Mouse (Mus musculus): Measurements from ENCODE around the gene Emid1. TPM values are rescaled to one million over a fixed set of nuclear protein-coding genes. Genes with fewer than 3 reads are reported as not detected.

The Emid1 gene
- polyA plus RNA-seq, 1 experiment from 2014 or later = 174 TPM

DNA sequence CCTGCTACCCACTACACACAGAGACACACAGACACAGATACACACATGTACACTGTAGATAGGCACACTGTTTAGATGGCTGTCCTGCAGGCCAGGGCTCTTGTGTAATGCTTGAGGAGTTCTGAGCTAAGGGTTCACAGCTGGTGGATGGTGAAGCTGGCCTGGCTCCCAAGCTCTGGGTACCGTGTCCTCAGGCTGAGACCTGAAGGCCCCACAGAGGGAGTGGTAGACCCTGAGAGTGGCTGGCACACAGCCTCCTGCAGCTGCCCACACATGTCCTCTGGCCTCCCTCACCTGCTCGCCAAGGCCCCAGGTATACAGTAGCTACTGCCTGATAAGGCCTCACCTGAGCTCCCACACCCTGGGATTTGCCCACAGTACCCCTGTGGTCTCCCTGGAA is 10.1 kb downstream of the Emid1 start:
- no peak overlapping the region for H3K4me2 ChIP-seq (ENCODE audit: low read length)
- no peaks in the 10 kb centered on the region for H3K9me3 ChIP-seq (replicated peaks; ENCODE audit: low read length)
- H3K4me1 ChIP-seq (replicated peaks; ENCODE audit: insufficient read depth, low read length) = peaks cover 21% of the 10 kb centered on the region
- H3K27ac ChIP-seq = peak overlapping the region; percentile 21; the same call in 1 of the 2 replicates
- TF ChIP-seq CTCF (IDR thresholded peaks at IDR 0.05; ENCODE audit: low read depth) = no peak
- H3K36me3 ChIP-seq (ENCODE audit: insufficient read depth, low read length) = no peaks in the 10 kb centered on the region
- no peak for DNase-seq (ENCODE audit: low spot score)
- no peak overlapping the region for H3K4me3 ChIP-seq (replicated peaks; ENCODE audit: low read depth, low read length)
- no peak for ATAC-seq (replicated peaks; ENCODE audit: low FRiP score, low read depth)
- WGBS = 68% methylated on average over 2 of the region's 2 CpGs
- H3K9ac ChIP-seq (ENCODE audit: low read depth, low read length) = no peak overlapping the region
- no peaks in the 10 kb centered on the region for H3K27me3 ChIP-seq (ENCODE audit: insufficient read depth, low read length)

DNA sequence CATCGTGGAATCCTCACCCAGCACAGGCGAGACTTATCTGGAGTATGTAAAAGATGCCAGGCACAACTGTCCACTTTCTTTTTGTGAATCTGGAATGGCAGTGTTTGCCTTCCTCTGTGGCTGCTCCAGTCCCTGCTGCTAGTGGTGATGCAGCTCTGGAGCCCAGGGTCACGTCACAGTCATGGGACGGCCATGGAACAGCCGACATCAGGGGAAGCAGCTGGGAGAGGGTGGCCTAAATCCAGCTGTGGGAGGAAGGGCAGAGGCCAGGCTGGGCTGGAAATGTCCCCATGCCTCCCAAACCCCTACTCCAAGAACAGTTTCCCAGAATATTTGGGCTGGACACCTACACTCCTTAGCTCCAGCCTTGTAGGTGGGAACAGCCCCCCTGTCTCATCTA is 10.8 kb downstream of the Emid1 start:
- H3K9me3 ChIP-seq (replicated peaks; ENCODE audit: low read length) = no peaks in the 10 kb centered on the region
- ATAC-seq (replicated peaks; ENCODE audit: low FRiP score, low read depth) = no peak; the same call in 1 of the 2 replicates
- H3K36me3 ChIP-seq (ENCODE audit: insufficient read depth, low read length) = no peaks in the 10 kb centered on the region
- TF ChIP-seq CTCF (IDR thresholded peaks at IDR 0.05; ENCODE audit: low read depth) = no peak
- no peaks in the 10 kb centered on the region for H3K27me3 ChIP-seq (ENCODE audit: insufficient read depth, low read length)
- WGBS = 57% methylated on average over 5 of the region's 5 CpGs
- H3K4me1 ChIP-seq (replicated peaks; ENCODE audit: insufficient read depth, low read length) = peaks cover 21% of the 10 kb centered on the region
- DNase-seq (ENCODE audit: low spot score) = no peak
- H3K4me2 ChIP-seq (ENCODE audit: low read length) = no peak overlapping the region
- no peak overlapping the region for H3K9ac ChIP-seq (ENCODE audit: low read depth, low read length)
- no peak overlapping the region for H3K4me3 ChIP-seq (replicated peaks; ENCODE audit: low read depth, low read length)
- 0 out of 2 replicates have a peak overlapping the region, but pooled peaks have one; percentile 21 for H3K27ac ChIP-seq

DNA sequence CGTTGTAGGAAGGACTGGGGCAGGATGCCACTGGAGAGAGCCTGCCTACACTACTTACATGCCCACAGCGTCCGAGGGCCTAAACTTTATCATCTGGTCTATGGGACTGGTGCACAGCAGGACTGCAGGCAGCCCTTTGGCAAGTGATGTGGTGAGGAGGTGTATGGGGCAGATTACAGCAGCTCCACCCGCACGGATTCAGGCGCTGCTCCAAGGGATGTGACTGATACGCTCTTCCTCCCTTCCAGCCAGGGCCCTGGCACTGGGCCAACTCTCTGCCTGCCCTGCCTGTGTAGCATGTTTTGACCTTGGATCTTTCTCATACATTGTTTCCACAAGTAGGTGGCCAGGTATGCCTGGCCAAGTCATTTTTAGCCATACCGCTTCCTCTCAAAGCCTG is 11.4 kb downstream of the Emid1 start:
- Histone ChIP-seq H3K9ac (ENCODE audit: low read depth, low read length) (no peak overlapping the region), H3K9me3 (replicated peaks; ENCODE audit: low read length) (no peaks in the 10 kb centered on the region), H3K4me2 (ENCODE audit: low read length) (no peak overlapping the region), H3K27me3 (ENCODE audit: insufficient read depth, low read length) (no peaks in the 10 kb centered on the region), H3K4me1 (replicated peaks; ENCODE audit: insufficient read depth, low read length) (peaks cover 14% of the 10 kb centered on the region), H3K36me3 (ENCODE audit: insufficient read depth, low read length) (no peaks in the 10 kb centered on the region), H3K27ac (no peak overlapping the region), H3K4me3 (replicated peaks; ENCODE audit: low read depth, low read length) (no peak overlapping the region)
- WGBS = 37% methylated on average over 8 of the region's 8 CpGs
- ATAC-seq (replicated peaks; ENCODE audit: low FRiP score, low read depth) (no peak), DNase-seq (ENCODE audit: low spot score) (peak; percentile 67)
- TF ChIP-seq CTCF (IDR thresholded peaks at IDR 0.05; ENCODE audit: low read depth) = no peak

DNA sequence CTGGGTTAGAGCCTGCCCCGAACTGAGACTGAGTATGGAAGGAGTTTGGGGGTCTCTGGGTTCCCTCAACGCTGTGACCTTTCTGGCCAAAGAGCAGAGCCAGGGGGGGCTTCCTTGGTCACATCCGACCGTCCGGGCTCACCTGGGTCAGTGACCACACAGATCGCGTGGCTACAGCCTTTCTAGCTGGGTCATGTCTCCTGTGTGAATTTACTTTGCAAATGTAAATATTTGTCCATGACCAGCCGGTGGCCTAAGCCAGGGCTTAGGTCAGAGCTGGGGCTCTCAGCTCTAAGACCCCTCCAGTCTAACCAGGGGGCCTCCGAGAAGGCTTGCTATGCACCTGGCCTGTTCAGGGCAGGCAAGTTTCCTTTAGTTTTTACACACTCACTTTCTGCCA is 12.7 kb downstream of the Emid1 start:
- no peak overlapping the region for H3K4me3 ChIP-seq (replicated peaks; ENCODE audit: low read depth, low read length)
- H3K27me3 ChIP-seq (ENCODE audit: insufficient read depth, low read length) = no peaks in the 10 kb centered on the region
- no peak for TF ChIP-seq CTCF (IDR thresholded peaks at IDR 0.05; ENCODE audit: low read depth)
- no peak for ATAC-seq (replicated peaks; ENCODE audit: low FRiP score, low read depth)
- no peaks in the 10 kb centered on the region for H3K9me3 ChIP-seq (replicated peaks; ENCODE audit: low read length)
- H3K4me1 ChIP-seq (replicated peaks; ENCODE audit: insufficient read depth, low read length) = peaks cover 13% of the 10 kb centered on the region
- H3K4me2 ChIP-seq (ENCODE audit: low read length) = no peak overlapping the region
- no peak overlapping the region for H3K27ac ChIP-seq
- H3K36me3 ChIP-seq (ENCODE audit: insufficient read depth, low read length) = no peaks in the 10 kb centered on the region
- no peak for DNase-seq (ENCODE audit: low spot score)
- 62% methylated on average over 9 of the region's 9 CpGs for WGBS
- H3K9ac ChIP-seq (ENCODE audit: low read depth, low read length) = no peak overlapping the region

DNA sequence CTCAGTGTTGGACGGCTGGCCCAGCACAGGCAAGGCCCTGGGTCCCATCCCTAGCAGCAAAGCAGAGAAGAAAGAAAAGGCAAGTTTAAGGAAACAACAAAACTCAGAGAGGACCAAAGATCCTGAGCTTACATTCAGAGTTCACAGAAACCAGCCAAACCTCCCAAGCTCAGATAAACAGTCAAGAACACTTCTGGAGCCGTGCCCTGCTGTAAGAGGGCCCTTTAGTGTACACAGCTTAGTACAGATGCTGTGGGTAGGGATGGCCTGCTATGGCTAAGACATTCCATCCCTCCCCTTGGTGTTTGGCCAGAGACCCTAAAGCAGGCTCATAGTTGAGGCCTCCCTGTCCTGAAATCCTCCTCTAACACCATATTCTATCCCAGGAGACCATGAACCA is 13.4 kb downstream of the Emid1 start:
- no peaks in the 10 kb centered on the region for H3K27me3 ChIP-seq (ENCODE audit: insufficient read depth, low read length)
- no peaks in the 10 kb centered on the region for H3K36me3 ChIP-seq (ENCODE audit: insufficient read depth, low read length)
- TF ChIP-seq CTCF (IDR thresholded peaks at IDR 0.05; ENCODE audit: low read depth) = no peak
- H3K4me3 ChIP-seq (replicated peaks; ENCODE audit: low read depth, low read length) = no peak overlapping the region
- H3K4me2 ChIP-seq (ENCODE audit: low read length) = no peak overlapping the region
- no peaks in the 10 kb centered on the region for H3K9me3 ChIP-seq (replicated peaks; ENCODE audit: low read length)
- ATAC-seq (replicated peaks; ENCODE audit: low FRiP score, low read depth) = no peak
- no peak overlapping the region for H3K27ac ChIP-seq
- DNase-seq (ENCODE audit: low spot score) = no peak
- peaks cover 13% of the 10 kb centered on the region for H3K4me1 ChIP-seq (replicated peaks; ENCODE audit: insufficient read depth, low read length)
- no peak overlapping the region for H3K9ac ChIP-seq (ENCODE audit: low read depth, low read length)
- 74% methylated on average over 2 of the region's 2 CpGs for WGBS

DNA sequence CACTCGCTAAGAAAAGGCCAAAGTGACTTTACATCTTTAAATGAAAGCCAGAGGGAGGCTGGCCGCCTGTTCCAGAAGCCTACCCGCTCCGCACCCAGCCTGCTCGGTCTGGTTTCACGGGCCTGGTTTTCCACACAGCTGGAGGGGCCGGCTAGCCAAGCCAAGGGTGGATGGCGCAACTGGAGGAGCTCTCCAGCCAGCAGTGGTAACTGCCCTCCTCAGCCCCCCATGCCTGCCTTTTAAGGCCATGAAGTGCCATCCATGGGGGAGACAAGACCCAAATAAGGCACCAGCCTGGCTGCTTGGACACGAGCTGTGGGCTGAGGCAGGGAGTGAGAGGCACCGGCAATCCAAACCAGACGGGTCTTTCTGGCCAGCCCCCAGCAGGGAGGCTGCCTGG is 16.1 kb downstream of the Emid1 start:
- no peak overlapping the region for H3K4me2 ChIP-seq (ENCODE audit: low read length)
- peaks cover 6% of the 10 kb centered on the region for H3K4me1 ChIP-seq (replicated peaks; ENCODE audit: insufficient read depth, low read length)
- 66% methylated on average over 11 of the region's 11 CpGs for WGBS
- no peak for DNase-seq (ENCODE audit: low spot score)
- ATAC-seq (replicated peaks; ENCODE audit: low FRiP score, low read depth) = no peak
- peak overlapping the region; percentile 66 for H3K27ac ChIP-seq
- no peaks in the 10 kb centered on the region for H3K9me3 ChIP-seq (replicated peaks; ENCODE audit: low read length)
- no peak for TF ChIP-seq CTCF (IDR thresholded peaks at IDR 0.05; ENCODE audit: low read depth)
- H3K4me3 ChIP-seq (replicated peaks; ENCODE audit: low read depth, low read length) = no peak overlapping the region
- no peak overlapping the region for H3K9ac ChIP-seq (ENCODE audit: low read depth, low read length)
- no peaks in the 10 kb centered on the region for H3K27me3 ChIP-seq (ENCODE audit: insufficient read depth, low read length)
- H3K36me3 ChIP-seq (ENCODE audit: insufficient read depth, low read length) = peaks cover 5% of the 10 kb centered on the region; the same call in 1 of the 2 replicates

DNA sequence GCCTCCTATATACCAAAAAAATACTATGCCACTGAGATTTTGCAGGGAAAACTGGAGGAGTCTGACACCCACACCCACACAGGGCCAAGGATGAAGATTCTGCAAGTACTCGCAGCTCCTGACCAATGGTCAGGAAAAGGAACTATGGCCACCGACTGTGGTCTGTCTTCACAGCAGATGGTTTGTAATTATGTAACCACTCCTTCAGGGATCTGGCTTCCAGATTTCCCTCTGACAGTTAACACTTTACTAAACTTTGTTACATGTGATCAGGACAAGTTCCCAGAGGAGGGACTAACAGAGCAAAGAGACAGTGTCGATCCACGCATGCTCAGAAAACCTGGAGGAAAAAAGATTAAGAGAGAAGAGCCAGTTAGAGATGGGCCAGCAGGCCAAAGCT is 19.3 kb downstream of the Emid1 start:
- Histone ChIP-seq H3K4me2 (ENCODE audit: low read length) (no peak overlapping the region), H3K36me3 (ENCODE audit: insufficient read depth, low read length) (peaks cover 11% of the 10 kb centered on the region; the same call in 1 of the 2 replicates), H3K27ac (no peak overlapping the region), H3K4me1 (replicated peaks; ENCODE audit: insufficient read depth, low read length) (peaks cover 18% of the 10 kb centered on the region), H3K9ac (ENCODE audit: low read depth, low read length) (no peak overlapping the region), H3K9me3 (replicated peaks; ENCODE audit: low read length) (no peaks in the 10 kb centered on the region), H3K4me3 (replicated peaks; ENCODE audit: low read depth, low read length) (no peak overlapping the region), H3K27me3 (ENCODE audit: insufficient read depth, low read length) (no peaks in the 10 kb centered on the region)
- DNase-seq (ENCODE audit: low spot score) (no peak), ATAC-seq (replicated peaks; ENCODE audit: low FRiP score, low read depth) (no peak)
- WGBS = 51% methylated on average over 4 of the region's 4 CpGs
- no peak for TF ChIP-seq CTCF (IDR thresholded peaks at IDR 0.05; ENCODE audit: low read depth)

Measured in kidney, postnatal 0 days (tissue).